Mouse (Mus musculus): ENCODE results near the gene Arntl. TPM values are rescaled to one million over a fixed set of nuclear protein-coding genes. Genes with fewer than 3 reads are reported as not detected.

Gene Arntl
- total RNA-seq, 2 experiments from 2014 or later = 10.0 to 11.4 TPM

DNA sequence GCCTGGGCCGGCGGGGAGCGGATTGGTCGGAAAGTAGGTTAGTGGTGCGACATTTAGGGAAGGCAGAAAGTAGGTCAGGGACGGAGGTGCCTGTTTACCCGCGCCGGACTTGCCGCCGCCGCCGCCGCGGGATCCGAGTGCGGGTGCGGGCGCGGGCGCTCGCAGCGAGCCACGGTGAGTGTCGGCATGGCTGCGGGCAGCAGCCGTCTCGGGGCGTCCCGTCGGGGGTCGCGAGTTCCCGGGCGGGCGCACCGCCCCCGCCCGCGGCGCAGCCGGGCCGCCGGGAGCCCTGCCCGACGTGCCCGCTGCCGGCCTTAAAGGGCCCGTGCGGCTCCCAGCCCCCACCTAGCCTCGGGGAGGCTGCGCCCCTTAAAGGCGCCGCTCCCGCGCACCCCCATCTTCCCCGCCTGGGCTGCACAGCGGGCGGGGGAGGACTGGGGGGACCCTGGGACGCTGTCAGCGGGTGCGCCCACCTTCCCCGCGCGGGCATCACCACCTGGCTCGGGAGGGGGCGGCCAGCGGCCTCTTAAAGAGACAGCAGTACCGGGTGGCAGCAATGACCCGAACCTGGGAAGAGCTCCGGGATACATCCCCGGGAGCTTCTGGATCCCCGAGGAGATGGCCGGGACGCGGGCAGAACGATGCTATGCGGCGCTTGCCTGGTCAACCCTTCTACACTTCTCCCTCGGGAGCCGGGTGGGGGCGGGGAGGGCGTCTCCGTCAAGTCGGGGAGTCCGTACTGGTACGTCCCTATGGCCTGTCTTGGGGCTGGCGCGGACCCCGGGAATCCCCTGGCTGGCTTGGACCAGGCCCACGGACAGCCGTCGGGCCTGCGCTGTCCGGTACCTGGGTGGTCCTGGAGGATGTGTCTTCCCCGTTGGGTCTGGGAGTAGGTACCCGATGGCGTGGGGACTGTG is 464 bp downstream of the Arntl start:
- no peak for ATAC-seq (replicated peaks; ENCODE audit: poor library complexity)

GRCm38 (mm10) chr7:113208388-113208753 is 1.1 kb downstream of the Arntl start:
- ATAC-seq (replicated peaks; ENCODE audit: poor library complexity) = no peak

DNA sequence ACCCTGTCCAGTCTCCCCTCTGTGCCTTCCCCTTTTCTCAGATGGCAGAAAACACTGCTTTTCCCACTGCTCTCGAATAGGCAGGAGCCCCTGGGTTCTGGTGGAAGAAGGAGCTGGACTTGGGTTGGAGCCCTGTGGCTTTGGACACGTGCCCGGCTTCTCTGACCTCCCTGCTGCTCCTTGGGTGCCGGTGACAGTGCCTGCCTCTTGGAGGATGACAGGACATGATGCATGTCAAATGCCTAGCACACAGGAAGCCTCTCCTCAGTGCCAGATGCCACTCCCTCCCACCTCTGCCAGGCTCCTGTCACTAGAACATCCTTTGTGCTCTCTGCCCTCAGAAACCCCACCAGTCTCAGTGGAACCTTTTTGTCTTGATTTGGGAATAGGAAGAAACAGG is 3.2 kb downstream of the Arntl start:
- ATAC-seq (replicated peaks; ENCODE audit: poor library complexity) = no peak

- ATAC-seq (replicated peaks; ENCODE audit: poor library complexity) = no peak
Measured at GRCm38 (mm10) chr7:113214245-113215169, 7.2 kb downstream of the Arntl start.

DNA sequence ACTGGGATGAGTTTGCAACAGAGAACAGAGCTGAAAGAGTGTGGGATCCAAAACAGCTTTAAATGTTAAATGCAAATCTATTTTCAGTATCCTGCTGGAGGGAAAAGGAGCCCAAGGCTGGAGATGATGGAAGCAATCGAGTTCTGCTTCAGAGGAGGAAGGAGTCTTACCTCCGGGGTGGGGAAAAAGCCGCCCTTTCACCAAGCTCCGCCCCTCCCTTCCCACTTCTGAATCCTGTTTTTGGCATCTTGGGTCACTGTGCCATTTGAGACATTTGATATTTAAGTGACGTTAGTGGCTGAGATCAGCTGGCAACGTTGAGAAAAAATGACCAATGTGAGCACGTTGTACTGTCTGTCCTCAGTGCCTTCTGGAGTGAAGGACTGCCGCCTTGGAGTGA is 8.9 kb downstream of the Arntl start:
- no peak for ATAC-seq (replicated peaks; ENCODE audit: poor library complexity)

- 0 out of 2 replicates have a peak, but pooled peaks have one; percentile 44 for ATAC-seq (replicated peaks; ENCODE audit: poor library complexity)
Measured at GRCm38 (mm10) chr7:113219416-113219815, 12.2 kb downstream of the Arntl start.

GRCm38 (mm10) chr7:113219864-113220263 is 12.6 kb downstream of the Arntl start:
- no peak for ATAC-seq (replicated peaks; ENCODE audit: poor library complexity)

- ATAC-seq (replicated peaks; ENCODE audit: poor library complexity) = no peak
Measured at GRCm38 (mm10) chr7:113220691-113221238, 13.5 kb downstream of the Arntl start.

DNA sequence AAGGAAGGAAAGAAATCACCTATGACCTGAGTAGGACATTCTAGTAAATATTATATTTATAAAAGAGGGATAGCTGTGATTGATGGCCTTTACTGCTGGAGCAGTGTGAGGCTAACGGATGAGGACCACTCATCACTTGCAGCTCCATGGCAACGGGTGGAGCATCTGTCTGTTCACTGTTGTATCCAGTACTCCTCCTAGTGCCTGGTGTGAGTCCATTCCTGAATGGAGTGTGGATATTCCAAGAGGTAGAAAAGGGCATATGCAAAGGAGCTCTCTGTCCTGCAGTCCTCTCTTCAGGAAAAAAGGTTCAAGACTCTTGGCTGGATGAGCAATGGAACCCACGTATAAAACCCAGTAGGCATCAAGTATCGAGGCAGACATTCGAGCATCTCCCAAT is 15.6 kb downstream of the Arntl start:
- ATAC-seq (replicated peaks; ENCODE audit: poor library complexity) = no peak

- ATAC-seq (replicated peaks; ENCODE audit: poor library complexity) = no peak
Measured at GRCm38 (mm10) chr7:113224620-113225019, 17.4 kb downstream of the Arntl start.

- ATAC-seq (replicated peaks; ENCODE audit: poor library complexity) = no peak
Measured at GRCm38 (mm10) chr7:113228498-113228897, 21.2 kb downstream of the Arntl start.

DNA sequence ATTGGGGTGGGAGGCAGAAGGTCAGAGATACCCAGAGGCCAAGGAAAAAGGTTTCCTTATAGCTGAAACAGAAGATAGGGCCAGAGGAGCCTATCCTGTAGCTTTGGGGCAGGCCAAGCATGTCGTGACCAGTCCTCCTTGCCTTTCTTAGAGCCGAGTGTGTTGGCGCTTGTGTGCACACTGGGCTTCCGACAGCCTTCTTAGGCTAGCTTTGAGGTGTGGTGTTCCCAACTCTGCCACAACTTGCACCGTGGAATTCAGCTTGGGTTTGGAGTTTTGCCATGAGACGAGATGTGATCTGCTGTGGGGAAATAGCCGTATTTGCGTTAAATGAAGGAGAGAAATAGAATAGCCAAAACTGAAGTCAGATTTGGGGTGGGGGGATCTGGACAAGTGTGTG is 28.9 kb downstream of the Arntl start:
- ATAC-seq (replicated peaks; ENCODE audit: poor library complexity) = no peak

DNA sequence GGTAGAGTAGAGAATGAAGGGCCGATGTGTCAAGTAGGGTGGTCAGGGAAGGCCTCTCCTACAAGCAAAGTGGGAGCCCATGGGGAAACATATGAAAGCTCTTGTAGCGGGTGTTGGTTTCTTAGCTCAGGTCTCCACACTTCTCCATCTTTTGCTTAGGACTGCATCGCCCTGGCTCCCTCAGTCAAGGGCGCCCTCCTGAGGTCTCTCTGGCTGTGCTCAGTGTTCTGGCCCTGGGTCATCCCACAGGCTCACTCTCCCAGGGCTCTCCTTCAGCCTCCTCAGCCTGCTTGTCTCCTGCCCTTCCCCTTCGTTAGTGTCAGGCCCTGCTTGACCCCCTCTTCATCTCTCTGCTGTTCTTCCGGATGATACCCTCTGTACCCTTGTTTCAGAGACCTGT is 31.1 kb downstream of the Arntl start:
- no peak for ATAC-seq (replicated peaks; ENCODE audit: poor library complexity)

- ATAC-seq (replicated peaks; ENCODE audit: poor library complexity) = no peak
Measured at GRCm38 (mm10) chr7:113239448-113240130, 32.3 kb downstream of the Arntl start.

DNA sequence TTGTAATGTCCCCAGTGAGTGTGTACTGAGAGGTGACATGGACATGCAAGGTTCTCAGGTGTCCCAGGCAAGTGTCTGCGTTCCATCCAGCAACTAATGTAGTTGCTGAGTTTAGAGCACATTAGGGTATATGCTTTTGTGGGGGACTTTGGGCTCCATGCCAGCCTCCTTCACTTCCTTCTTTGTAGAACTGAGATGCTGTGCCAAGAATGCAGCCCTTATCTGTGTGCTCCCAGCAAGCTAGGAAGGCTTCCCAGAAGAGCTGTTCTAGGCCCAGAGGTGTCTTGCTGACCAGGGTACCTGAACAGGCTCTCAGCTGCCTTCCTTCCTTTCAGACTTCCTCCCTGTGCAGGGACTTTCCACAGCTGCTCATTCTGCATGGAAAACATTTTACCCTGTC is 33.2 kb downstream of the Arntl start:
- ATAC-seq (replicated peaks; ENCODE audit: poor library complexity) = peak; percentile 32; the same call in 1 of the 2 replicates

DNA sequence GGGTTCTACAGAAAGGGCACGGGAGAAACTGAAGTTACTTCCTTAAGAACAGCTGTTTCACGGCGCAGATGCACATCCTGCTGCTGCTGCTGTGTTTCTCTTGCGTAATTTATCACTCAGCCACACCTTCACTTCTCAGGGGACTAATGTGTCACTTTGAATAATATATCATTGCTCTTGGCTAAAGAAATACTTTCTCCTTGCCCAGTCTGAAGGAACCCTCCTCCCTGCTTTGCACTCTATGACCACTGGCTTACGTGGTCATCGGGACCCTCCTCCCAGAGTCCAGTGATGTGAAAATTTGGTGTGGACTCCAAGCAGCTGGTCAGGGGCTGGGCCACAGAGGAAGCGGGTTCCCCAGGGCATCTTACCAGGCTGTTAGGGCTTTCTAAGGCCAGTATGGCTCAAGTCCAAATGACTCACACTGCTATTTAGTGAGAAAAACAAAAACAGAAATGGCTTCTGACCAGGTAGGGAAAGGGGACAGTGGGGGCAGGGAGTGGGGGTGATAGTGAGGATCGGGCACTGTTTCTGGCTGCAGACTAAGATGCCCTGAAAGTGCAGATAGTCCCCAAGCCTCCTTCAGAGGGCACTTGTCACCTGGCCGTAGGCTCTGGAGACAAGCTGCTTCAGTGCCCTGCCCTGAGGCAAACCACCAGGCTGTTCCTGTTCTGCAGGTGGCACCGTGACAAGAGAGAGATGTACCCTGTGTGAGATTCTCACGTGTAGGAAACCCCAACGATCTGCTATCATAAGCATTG is 34.8 kb downstream of the Arntl start:
- ATAC-seq (replicated peaks; ENCODE audit: poor library complexity) = peak; percentile 79

GRCm38 (mm10) chr7:113242688-113243087 is 35.4 kb downstream of the Arntl start:
- no peak for ATAC-seq (replicated peaks; ENCODE audit: poor library complexity)

GRCm38 (mm10) chr7:113245144-113245543 is 37.9 kb downstream of the Arntl start:
- no peak for ATAC-seq (replicated peaks; ENCODE audit: poor library complexity)

DNA sequence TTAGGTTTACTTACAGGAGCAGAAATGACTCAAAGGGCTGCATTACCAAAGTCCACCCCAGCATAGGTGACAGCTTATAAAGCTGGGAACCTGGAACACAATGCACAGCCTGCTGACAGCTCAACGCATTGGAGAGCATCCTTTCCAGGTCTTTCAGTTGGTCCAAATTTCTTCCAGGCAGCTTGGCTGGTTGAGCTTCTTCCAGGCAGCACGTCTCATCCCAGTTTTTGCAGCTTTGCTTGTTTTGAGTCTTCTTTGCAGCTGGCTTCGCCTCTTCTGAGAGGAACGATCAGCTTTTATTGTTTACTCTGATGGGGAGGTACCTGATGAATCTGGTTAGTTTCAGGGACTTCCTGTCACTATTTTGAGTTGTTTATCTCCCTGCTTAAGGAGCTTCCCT is 39.2 kb downstream of the Arntl start:
- ATAC-seq (replicated peaks; ENCODE audit: poor library complexity) = no peak

DNA sequence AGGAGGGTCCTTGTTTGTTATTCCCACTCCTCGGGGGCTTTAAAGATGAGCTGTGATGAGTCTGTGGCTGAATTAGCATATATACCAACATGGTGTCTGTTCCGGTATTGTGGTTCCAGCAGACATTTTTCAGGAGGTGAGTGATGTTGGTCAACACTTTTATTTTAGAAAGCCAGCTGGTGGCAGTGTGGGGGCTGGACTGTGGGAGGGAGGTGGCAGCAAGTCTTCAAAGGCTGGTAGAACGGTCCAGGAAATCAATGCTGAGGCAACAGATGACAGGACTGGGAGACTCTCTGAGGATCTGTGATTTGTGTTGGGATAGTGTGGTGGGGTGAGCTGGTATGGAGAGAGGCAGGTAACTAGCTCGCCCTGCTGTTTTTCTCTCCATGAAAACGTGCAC is 39.9 kb downstream of the Arntl start:
- ATAC-seq (replicated peaks; ENCODE audit: poor library complexity) = no peak

Data from megakaryocyte progenitor cell, adult 5-6 weeks (primary cell).